Mouse (Mus musculus): ENCODE data around the gene Mtrex.

- TF ChIP-seq ZNF384 (IDR thresholded peaks at IDR 0.05; ENCODE audit: low read depth, low read length) (no peak), CHD2 (IDR thresholded peaks at IDR 0.05; ENCODE audit: low read depth, low read length) (no peak)
Measured at GRCm38 (mm10) chr13:112818125-112818524, 109.1 kb downstream of the Mtrex start.
